Mouse (Mus musculus) thymus, adult 18-20 months (tissue): ENCODE data around the gene 2310030G06Rik.
A peak's percentile ranks its signal among the peaks of the same experiment; 100 is the strongest.

Source experiments
- DNase-seq, 2 experiments: peaks; one replicate each; pipeline ENCODE4 v3.0.0; 2022; ENCODE audit warnings: mixed read lengths in 2 of 2

2310030G06Rik gene

DNA sequence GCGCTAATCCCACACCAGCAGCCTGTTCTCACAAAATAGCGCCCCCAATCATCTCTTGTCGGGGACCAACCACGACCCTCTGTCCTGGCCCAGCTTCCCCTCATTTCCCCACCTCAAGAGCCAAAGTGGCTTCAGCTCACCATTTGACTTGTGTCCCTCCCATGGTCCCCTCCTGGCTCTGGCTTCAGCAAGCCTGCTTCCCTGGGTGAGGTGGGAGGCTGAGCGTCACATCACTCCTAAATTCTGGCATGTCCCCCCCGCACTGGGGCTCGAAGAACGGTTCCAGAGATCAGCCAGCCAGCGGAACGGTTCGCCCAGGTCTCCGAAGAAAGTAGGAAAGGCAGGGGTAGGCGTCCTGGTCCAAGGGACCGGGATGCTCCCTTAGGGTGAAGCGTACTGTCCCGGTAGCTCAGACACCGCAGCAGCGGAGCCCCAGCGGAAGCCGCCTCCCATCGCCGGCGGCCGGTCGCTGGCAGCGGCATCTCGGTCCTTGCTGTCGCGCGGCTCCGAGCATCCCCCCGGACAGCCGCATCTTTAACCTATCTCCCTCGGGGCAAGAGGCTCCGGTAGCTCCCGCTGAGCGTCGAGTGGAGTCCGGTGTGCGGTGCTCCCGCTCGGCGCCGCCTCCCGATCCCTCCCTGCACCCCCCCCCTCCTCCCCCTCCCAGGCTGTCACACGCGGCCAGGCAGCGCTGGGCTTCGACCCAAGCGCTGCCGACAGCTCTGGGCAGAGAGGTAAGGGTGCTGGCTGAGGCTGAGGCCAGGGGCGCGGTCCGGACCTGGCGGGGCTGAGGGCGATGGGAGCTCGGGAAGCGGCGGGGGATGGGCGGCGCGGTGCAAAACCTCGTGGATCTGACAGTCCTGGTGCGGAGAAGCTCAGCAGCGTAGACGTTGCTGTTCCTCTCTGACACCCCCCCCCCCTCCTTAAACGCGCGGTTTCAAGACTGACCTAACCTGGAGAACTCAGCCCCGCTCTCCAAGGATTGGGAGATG, 47.6 kb downstream of the 2310030G06Rik start:
- DNase-seq: peak in 1 of 2 experiments; percentile 5

DNA sequence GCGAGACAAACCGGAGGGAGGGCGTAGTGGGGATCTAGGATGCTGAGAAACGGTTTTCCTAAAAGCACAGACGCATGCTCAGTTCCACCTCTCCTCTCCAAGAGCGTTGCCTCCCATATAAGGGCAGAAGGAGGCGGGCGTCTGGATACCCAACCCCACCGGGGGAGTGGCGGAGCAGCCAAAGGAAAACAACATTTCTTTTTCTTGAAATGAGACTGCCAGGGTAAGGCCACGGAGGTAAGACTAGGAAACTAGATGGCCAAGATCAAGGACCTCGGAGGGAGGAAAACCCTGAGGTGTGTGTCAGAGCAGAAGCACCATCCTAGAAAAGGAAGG, 48.7 kb downstream of the 2310030G06Rik start:
- DNase-seq: peak; percentile 14 to 34

DNA sequence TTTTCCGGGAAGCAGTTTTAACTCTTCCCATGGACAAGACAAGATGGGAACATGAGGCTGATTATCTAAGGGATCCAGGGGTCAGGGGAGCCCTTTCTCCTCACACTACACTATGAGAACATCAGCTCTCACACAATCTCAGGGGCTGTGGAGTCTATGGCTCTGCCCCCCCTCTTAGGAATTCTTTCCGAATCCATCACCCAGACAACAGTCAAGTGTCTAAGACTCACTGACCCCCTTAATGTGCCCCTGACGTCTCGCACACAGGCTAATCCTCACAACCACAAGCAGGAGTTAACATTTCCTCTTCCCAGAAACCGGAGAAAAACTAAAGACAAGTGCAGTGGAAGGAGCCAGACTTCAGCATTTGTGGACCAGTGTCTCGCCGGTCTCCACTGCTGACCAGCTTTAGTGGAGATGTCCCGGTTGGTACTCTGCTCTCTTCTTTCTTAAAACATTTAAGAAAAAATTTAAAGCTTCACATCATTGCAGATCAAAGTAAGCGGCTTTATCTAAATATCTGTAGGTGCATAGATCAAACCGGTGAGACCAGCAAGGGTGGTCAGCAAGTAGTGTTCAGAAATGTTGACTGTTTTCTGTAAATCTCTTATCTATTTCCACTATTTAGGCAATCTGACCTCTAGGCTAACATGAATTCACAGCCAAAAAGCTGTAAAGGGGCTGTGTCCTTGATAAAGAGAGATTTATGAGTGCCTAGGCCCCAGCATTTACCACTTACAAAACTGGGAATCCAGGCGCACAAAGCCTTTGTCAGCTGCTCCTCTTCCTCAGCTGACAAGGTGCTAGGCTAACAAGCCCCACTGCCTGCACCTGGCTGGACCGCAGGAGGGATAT, 49.3 kb downstream of the 2310030G06Rik start:
- DNase-seq: no peak

DNA sequence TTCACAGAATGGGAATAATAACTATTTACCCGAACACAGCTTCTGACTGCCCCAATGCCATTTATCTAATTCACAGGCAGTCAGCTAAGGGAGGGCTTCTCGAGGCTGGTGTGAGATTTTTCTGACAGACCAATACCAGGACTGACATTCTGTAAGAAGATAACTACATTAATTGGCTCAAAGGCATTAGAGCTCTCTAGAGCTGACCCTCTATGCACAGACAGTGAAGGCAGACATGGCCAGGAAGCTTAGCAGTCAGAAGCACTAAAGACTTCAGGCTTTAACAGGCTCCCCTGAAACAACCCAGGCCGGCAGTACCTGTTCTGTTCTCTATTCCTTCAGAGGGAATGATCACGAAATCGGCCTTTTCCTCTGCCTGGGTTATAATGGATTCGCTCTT, 51.2 kb downstream of the 2310030G06Rik start:
- DNase-seq: no peak

- DNase-seq: peak; percentile 22 to 24
Measured at GRCm38 (mm10) chr9:50693631-50694030, 52.7 kb downstream of the 2310030G06Rik start.

DNA sequence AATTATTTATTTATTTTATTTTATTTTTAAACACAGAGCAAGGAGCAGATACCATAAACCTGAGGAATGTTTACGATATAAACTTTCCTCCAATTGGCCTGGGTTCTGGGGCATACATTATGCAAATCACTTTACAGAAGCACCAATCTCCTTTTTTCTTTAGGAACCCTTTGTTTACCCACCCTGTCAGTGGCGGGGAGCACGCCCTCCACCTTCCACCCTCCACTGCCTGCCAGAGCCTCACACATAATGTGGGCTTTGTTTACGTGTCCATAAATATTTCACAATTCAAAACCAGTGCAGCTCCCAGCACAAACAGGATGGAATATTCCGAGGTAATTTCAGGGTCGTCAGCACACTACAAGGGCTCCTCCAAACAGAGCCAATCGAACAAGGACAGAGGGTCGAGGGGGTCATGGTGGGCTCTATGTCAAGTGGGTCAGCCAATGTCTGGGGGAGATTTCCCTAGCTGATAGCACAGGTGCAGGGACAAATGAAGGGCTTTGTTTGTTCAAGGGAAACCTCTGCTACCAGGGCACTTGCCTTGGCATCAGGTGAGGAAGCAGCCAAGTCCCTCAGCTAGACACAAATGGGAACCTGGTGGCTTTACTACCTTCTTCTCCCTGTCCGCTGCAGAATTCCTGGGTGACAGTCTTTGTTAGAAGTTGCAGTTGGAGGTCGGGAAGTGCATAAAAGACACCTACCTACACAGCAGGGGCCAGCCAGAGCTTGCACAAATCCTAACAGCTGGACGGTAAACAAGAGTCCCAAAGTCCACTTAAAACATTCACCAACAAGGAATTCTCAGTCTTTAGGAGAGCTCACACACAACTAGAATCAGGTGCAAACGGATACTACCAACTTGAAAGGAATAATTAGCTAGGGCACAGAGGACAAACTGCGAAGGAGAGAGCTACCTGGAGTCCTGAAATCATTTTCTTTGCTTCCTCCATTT, 53.4 kb downstream of the 2310030G06Rik start:
- no peak for DNase-seq
